Mouse (Mus musculus) layer of hippocampus, adult 11-12 months (tissue): ENCODE data around the gene Slc7a8.

ENCODE experiments used
- DNase-seq: peaks from one replicate; pipeline ENCODE4 v3.0.0; 2022; ENCODE audit warnings: low spot score

The Slc7a8 gene

DNA sequence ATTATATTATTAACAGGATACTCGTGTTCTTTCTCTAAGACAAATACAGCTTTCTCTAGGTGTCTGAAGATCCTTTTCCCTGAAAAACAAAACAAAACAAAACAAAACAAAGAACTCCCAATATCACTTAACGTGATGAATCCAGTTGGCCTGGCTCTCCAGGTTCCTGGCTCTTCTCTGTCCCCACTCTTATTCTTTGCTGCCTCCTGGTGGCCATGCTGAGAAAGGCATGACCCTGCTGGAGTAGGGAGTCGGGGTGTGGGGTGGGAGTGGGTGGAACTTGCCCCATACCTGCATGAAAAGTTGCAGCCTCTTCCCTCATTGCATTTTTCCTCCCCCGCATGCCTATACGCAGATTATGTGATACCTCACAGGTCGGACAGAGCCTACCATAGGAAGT, 80.4 kb downstream of the Slc7a8 start:
- peak; percentile 76 for DNase-seq

DNA sequence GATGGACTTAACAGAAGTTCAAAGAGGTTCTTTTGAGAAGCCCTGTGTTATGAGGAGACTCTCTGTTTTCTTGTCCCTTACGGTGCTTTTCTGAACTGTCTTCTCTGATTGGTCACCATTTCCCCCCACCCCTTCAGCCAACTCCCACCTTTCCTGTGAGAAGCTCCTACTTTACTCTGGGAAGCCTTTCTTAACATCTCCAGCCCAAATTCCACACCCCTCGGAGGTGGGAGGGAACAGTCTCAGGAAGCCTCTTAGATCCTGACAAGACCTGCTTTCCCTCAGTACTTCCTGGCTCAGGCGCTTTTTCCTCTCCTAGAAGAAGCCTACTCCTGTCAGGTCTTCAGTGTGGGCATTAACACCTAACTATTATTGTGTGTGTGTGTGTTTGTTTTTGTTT, 82.2 kb downstream of the Slc7a8 start:
- DNase-seq: no peak

DNA sequence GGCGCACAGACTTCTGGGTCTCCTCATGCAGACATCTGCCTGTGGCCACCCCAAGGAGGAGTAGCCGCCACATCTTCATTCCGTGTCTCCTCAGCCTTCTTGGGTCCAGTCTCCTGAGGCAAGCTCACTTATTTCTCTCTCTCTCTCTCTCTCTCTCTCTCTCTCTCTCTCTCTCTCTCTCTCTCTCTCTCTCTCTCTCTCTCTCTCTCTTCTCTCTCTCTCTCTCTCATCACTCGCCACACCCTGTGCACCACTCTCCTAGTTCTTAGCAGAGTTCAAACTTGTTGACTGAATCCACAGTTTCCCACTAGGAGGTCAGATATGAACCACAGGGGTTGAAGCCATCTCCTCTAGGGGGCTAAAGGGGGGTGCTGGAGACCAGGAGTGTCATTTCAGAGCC, 83.0 kb downstream of the Slc7a8 start, which contains the start of gene Gm29776:
TSS of gene Gm29776 (minus strand) at position 101 of the 400 bp plus-strand sequence.
- DNase-seq: no peak

DNA sequence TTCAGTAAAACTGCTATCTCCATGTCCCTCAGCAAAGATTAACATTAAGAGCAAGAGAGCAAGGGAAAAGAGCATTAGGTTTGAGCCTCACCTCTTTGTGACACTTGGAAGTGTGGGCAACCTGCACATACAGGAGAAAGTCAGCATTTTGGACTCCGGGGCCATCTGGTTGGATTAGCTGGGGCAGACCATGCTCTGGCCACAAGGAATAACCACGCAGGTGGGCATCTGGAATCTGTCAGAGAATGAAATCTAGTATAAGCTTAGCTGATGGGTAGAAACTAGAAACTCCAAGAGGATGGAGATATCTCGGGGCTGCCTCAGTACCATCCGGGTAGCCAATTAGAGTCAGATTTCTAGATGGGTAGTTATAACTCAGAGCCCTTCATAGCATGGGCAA, 85.0 kb downstream of the Slc7a8 start:
- no peak for DNase-seq

DNA sequence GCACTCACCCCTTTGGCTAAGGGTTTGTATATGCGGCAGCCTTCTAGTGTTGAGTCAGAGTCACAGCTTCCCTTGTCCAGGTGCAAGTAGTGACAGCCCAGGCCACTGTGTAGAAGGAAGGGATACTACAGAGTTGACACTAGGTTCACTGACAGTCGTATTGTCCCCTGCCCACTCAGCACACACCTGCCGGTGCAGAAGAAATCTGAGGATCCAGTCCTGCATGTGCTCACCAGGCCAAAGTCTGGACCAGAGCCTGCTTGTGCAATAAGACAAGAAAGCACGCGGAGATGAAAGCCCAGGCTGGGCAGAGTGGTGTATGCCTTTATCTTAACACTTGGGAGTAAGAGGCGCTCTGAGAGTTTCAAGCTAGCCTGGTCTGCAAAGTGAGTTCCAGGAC, 86.7 kb downstream of the Slc7a8 start:
- no peak for DNase-seq

DNA sequence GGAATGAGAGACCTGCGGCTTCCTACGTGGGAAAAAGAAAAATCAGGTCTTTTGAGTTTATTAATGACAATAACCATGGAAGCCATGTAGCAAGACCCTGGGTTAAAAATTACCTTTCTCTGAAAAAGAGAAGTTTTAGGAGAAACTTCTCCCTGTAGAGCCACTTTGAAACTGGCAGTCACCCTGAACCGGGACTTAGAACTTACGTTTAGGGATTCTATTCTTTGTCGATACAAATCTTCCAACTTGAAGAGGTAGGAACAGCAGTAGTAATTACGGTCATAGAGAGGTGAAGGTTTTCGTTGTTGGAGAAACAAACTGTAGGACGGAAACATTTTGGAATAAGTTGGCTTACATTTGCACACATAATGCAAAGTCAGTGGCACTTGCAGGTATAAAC, 94.5 kb downstream of the Slc7a8 start:
- no peak for DNase-seq

DNA sequence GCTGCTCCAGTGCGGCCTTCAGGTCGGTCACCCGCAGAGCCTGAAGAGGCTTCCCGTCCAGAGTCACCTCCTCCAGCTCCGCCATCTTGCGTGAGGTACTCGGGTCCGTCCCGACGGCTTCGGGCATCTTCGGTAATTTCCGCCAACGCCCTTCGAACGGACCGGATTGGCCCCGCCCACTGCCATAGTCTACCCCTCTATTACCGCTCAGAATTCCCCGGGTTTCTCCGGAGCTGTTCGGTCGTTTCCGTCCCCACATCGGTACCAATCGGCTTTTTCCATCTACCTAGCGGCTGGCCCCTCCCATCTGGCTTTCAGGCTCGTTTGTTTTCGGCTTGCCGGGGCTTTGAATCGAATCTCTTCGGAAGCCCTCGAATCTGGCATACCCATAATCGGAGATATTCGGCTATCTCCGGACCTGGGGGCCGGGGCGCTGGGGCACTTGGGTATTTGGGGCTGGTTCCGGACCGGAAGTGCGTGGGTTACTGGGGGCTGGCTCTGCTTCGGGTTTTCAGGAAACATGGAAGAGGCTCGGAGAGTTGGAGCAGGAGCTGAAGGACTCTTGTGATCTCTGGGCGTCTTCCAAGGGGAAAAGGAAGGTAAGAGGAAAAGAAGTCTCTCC, 95.1 kb downstream of the Slc7a8 start, which contains the start of gene Acin1:
TSS of gene Acin1 (minus strand) at position 410 of the 622 bp plus-strand sequence.
- DNase-seq: peak; percentile 100

DNA sequence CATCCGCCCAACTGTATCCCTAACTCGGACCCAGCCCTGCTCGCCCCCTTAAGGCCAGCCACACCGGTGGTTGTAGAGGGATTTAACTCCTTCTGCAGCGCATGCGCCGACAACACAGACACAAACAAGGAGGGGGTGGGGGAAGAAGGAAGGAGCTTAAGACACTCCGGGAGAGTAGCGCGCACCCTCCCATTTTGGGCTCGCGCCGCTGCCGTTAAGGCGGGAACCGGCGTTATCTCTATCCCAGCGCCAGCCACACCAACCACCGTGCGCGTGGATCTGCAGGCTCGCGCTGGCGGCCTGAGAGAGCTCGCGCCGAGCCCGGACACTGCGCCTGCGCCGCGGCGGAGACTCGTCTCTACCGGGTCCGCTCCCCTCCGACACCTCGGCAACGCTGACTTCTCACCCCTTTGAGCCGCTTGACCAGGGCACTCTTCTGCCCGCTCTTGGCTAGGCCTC, 95.7 kb downstream of the Slc7a8 start, which contains the start of gene 1700123O20Rik:
TSS of gene 1700123O20Rik (plus strand) at position 154 of the 459 bp plus-strand sequence.
- DNase-seq: no peak

DNA sequence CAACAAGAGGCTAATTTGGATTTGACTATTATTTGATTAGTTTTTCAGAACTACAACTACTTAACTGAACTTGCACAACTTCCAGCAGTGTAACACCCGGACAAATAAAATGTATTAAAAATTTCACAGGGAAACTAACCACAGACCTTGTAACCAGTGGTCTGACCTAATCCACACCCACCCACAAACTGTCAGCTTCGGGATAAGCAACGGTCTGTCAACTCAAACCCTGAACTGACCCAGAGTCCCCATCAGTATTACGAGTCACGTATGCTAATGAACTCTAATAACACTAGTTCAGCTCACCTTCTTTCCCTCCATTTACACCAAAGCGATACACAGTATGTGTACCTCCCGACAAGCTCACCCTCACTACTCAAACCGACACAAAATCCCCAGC, 96.3 kb downstream of the Slc7a8 start:
- no peak for DNase-seq

DNA sequence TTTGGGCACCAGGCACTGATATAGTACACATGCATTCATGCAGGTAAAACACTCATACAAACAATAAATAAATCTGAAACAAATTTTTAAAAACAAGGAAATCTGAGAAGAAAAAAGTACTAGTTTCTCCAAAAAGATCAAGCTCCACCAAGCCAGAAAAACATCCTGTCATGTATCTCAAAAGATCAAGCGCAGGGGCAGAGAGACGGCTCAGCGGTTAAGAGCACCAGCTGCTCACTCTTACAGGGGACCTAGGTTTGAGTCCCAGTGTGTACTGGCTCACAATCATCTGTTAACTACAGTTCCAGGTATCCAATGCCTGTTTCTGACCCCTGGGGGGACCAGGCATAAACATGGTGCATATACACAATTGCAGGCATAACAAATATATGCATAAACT, 99.3 kb downstream of the Slc7a8 start:
- DNase-seq: no peak

DNA sequence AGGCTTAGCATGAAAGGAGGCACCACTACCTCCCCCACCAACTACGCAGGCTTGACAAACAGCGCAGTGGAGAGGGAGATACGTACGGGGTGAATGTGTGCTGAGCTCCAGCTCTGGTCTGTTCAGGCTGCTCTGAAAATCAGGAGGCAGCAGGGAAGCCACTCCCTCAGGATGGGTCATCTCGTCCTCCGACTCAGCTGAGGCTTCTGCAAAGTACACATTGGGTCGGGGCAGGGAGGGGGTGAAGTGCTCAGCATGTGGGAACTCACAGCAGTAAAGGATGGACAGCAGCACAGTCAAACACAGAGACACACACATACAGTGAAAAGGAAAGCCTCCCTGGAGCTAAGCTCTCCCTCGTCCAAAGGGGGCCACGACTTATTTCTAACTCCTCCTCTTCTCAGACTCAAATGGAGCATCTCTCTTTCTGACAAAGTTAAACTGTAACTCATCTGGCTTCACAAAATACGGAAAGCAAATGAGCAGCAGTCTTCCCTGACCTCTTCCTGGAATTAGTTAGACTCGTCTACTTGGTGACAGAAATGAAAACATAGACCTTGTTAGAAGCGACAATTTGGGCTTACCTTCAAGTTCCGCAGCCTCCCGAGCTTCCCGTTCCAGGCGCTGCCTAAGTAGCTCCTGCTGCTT, 103.0 kb downstream of the Slc7a8 start:
- no peak for DNase-seq

DNA sequence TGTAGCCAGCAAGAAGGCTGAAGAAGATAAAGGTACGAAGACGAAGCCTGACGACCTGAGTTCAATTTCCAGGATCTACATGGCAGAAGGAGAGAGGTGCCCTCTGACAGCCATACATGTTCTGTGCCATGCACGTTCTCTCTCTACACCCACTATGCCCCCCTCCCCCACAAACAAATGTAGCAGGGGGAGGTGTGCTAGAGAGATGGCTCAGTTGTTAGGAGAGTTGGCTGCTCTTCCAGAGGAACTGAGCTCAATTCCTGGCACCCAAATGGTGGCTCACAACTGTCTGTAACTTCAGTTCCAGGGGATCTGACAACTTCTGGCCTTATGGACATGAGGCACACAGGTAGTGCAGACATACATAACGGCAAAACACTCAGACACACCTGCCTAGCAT, 105.5 kb downstream of the Slc7a8 start:
- peak; percentile 28 for DNase-seq

DNA sequence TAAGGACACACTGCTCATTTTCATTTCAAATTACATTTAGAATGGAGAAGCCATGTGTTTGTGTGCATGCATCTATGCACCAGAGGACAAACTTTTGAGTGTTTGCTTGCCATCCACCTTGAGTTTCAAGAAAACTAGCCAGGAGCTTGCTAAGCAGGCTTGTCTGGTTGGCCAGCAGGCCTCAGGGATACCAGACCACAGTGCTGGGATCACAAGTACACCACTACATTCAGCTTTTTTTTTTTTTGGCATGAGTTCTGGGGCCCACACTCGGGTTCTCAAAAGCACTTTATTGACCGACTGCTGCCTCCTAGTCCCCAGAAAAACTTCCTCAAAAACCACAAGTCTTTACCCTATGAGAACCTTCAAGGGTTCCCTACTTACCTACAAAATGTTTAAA, 107.4 kb downstream of the Slc7a8 start:
- no peak for DNase-seq
